Mouse (Mus musculus) embryonic fibroblast, embryonic 13.5 days (primary cell): ENCODE measurements around the gene Glb1l.

Experiments
- CTCF ChIP-seq: IDR thresholded peaks from 2 replicates; pipeline ENCODE4 v1.5.1; 2011; ENCODE audit warnings: mild to moderate bottlenecking, control low read depth, low read length, moderate library complexity, borderline replicate concordance; ENCODE audit not compliant: insufficient read depth
- POLR2A ChIP-seq: IDR thresholded peaks from 2 replicates; pipeline ENCODE4 v1.6.1; 2011; ENCODE audit warnings: low read depth, mild to moderate bottlenecking, control low read depth, low read length, moderate library complexity

DNA sequence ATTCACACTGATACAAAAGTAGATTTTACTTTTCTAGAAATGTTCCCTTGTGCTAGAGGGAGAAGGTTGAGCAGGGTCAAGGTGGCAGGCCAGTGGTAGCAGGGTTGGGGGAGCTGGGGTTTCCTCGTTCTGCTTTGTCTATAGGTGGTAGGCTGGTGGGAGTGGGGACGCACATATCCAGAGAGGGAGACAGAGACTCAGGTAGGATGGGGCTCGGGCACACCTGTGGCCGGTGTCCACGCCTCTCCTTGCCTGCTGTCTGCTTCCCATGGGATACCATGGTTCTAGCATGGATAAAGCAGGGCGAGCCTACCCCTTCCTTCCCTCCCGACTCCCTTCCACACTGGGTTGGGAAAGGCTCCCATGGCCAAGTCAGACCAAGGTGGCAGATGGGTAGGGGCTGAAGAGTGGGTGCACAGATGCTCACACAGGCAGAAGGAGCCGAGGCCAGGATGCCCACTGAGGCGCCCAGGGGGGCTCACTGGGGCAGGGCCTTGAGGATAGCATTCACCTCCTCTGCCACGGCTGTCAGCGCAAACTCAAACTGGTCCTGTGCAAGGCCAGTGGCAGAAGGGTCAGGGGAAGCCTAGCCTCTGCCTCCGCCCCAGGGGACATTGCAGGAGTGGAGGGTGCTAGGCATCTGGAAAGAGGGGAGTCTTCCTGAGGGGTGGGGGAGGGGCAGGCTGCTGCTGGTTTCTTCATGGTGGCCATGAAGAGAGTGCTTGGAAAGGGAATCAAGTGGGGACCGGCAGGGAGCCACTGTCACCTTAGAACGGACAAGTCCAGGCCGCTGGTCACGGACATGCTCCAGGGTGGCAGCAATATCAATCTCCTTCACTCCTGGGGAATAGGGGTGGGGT lies 36.7 kb upstream of the Glb1l start:
- TF ChIP-seq CTCF = no peak
- no peak for TF ChIP-seq POLR2A
